Mouse (Mus musculus) midbrain, embryonic 12.5 days (tissue): ENCODE data around the gene Zfp217. TPM values are rescaled to one million over a fixed set of nuclear protein-coding genes. Genes with fewer than 3 reads are reported as not detected.
A peak's percentile ranks its signal among the peaks of the same experiment; 100 is the strongest.

Experiments used
- ATAC-seq: fragments of 200-750 bp; cut with Nextera tagmentation; 2 replicates; pipeline ENCODE4 v1.8.0; 2017; ENCODE audit warnings: low read depth, moderate TSS enrichment, moderate library complexity; ENCODE audit not compliant: low FRiP score
- H3K27ac ChIP-seq: fragments of 300-500 bp; sonication (generic); replicated peaks from 2 replicates; pipeline ENCODE4 v1.5.1; 2016; ENCODE audit warnings: mild to moderate bottlenecking
- H3K27me3 ChIP-seq: fragments of 300-500 bp; sonication (generic); 2 replicates; pipeline ENCODE4 v1.6.1; 2016; ENCODE audit warnings: mild to moderate bottlenecking
- H3K36me3 ChIP-seq: fragments of 300-500 bp; sonication (generic); 2 replicates; pipeline ENCODE4 v1.6.1; 2016
- H3K4me1 ChIP-seq: fragments of 300-500 bp; sonication (generic); 2 replicates; pipeline ENCODE4 v1.6.1; 2016
- H3K4me2 ChIP-seq: fragments of 300-500 bp; sonication (generic); replicated peaks from 2 replicates; pipeline ENCODE4 v1.6.1; 2016; ENCODE audit warnings: mild to moderate bottlenecking, moderate library complexity
- H3K4me3 ChIP-seq: fragments of 300-500 bp; sonication (generic); 2 replicates; pipeline ENCODE4 v1.5.1; 2016; ENCODE audit warnings: mild to moderate bottlenecking
- H3K9ac ChIP-seq: fragments of 300-500 bp; sonication (generic); replicated peaks from 2 replicates; pipeline ENCODE4 v1.6.1; 2016; ENCODE audit warnings: mild to moderate bottlenecking, moderate library complexity
- H3K9me3 ChIP-seq: fragments of 300-500 bp; sonication (generic); 2 replicates; pipeline ENCODE4 v1.6.1; 2016; ENCODE audit warnings: mild to moderate bottlenecking
- WGBS: fragments of 180-500 bp; shearing (Covaris S2); methylation state at CpG from one replicate; pipeline ENCODE4 v1.1.7; 2016; 5-methylcytosine and 5-hydroxymethylcytosine counted together
- polyA plus RNA-seq: library from polyadenylated mRNA; unstranded; fragments of >200 nt; fragmentation: Nextera tagmentation; extraction: Ambion mirVana; gene quantifications from 2 replicates; pipeline ENCODE4 v1.2.1, GENCODE M21; 2016

Gene Zfp217
- polyA plus RNA-seq, 1 experiment from 2014 or later: 3.0 TPM

DNA sequence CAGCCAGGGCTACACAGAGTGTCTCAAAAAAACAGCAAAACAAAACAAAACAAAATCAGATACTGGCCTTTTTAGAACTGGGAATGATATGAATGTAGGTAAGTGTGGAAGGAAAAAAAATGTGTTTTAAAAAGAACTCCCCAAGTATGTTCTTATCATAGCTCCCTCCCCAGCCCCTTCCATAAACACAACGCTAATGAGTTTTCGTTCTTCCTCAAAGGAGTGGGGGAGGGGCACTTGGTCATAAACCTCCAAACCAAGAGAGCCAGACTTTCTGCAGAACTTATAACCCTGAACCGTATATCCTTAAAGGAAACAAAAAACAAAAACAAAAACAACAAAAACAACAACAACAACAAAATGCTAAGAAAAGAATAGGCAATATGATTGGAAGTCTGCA lies 4.0 kb downstream of the Zfp217 start:
- Histone ChIP-seq H3K4me1 (no peaks in the 10 kb centered on the region), H3K27me3 (no peaks in the 10 kb centered on the region), H3K9me3 (no peaks in the 10 kb centered on the region), H3K4me3 (no peak overlapping the region), H3K27ac (no peak overlapping the region), H3K4me2 (no peak overlapping the region), H3K9ac (no peak overlapping the region), H3K36me3 (no peaks in the 10 kb centered on the region)
- no peak for ATAC-seq
- 59% methylated on average over 3 of the region's 3 CpGs for WGBS

DNA sequence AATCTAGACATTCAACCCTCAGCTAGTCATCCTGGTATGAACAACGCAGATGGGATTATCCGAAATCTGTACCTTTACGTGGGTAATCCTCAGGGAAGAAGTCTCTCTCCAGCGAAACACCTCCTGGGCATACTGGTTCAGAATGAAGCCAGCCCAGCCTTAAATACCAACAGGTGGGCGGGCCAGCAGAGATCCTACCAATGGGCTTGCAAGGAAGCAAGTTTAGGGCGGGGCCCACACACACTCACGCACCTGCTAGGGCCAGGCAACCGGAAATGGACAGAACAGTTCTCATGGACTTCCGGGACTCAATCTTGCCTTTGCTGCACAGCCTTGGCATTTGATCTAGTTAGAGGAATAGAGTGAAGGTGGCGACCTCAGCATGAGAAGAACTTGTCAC lies 5.4 kb downstream of the Zfp217 start:
- 0 out of 2 replicates have a peak, but pooled peaks cover 3% of the 10 kb centered on the region for H3K27me3 ChIP-seq
- H3K4me3 ChIP-seq: no peak overlapping the region
- ATAC-seq: no peak
- 88% methylated on average over 10 of the region's 10 CpGs for WGBS
- no peak overlapping the region for H3K27ac ChIP-seq
- no peaks in the 10 kb centered on the region for H3K9me3 ChIP-seq
- H3K36me3 ChIP-seq: no peaks in the 10 kb centered on the region
- no peaks in the 10 kb centered on the region for H3K4me1 ChIP-seq
- no peak overlapping the region for H3K4me2 ChIP-seq
- H3K9ac ChIP-seq: no peak overlapping the region

DNA sequence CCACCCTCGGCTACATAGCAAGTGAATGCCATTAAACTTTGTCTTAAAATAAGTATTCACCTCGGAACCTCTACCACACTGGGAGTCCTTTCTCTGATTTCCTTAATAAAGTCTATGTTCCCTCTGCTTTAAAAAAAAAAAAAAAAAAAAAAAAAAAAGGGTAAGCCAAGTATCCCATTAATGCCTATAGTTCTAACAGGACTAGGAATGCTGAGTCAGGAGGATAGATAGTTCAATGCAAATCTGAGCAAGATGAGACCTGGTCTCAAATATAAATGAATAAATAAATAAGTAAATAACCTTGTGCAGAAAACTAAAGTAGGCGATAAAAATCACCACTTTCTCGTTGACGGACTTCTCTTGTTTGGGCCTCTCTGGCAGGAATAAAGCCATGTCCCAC lies 6.4 kb downstream of the Zfp217 start:
- no peaks in the 10 kb centered on the region for H3K9me3 ChIP-seq
- H3K4me3 ChIP-seq: no peak overlapping the region
- whole genome bisulfite sequencing: 93% methylated on average over 5 of the region's 5 CpGs
- H3K4me1 ChIP-seq: no peaks in the 10 kb centered on the region
- 0 out of 2 replicates have a peak, but pooled peaks cover 3% of the 10 kb centered on the region for H3K27me3 ChIP-seq
- no peak for ATAC-seq
- H3K9ac ChIP-seq: no peak overlapping the region
- no peak overlapping the region for H3K27ac ChIP-seq
- no peak overlapping the region for H3K4me2 ChIP-seq
- H3K36me3 ChIP-seq: no peaks in the 10 kb centered on the region

DNA sequence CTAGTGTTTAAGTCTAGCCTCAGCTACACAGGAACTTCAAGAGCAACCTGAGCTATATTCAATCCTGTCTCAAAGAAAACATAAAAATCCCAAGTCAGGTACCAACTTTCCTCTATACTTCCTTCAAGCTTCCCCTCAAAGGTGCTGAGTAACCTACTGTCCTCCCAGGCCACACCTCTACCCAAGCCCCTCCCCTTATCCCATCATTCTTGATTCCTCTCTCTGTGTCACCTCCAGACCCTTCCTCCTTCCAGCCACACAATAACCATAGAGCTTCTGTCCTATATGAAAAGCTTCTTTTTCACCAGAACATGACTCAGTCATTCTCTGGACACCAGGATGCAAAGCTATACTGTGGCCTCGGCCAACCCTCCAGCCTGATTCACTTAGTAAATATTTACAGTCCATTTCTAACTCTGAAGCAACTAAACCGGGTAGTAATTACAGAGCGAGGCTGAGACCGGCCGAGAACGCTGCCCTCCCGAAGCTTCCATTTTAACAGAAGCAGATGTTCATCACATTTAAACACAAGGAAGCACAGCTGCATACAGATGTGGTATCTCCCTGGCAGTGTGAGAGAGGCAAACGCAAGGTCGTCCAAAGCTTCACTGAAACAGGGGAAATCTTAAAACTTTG lies 8.4 kb downstream of the Zfp217 start:
- no peak overlapping the region for H3K27ac ChIP-seq
- H3K27me3 ChIP-seq: peaks cover 11% of the 10 kb centered on the region
- 59% methylated on average over 9 of the region's 9 CpGs for WGBS
- no peaks in the 10 kb centered on the region for H3K9me3 ChIP-seq
- H3K4me3 ChIP-seq: no peak overlapping the region
- no peak overlapping the region for H3K4me2 ChIP-seq
- ATAC-seq: no peak
- no peaks in the 10 kb centered on the region for H3K36me3 ChIP-seq
- 0 out of 2 replicates have a peak, but pooled peaks cover 2% of the 10 kb centered on the region for H3K4me1 ChIP-seq
- H3K9ac ChIP-seq: no peak overlapping the region

DNA sequence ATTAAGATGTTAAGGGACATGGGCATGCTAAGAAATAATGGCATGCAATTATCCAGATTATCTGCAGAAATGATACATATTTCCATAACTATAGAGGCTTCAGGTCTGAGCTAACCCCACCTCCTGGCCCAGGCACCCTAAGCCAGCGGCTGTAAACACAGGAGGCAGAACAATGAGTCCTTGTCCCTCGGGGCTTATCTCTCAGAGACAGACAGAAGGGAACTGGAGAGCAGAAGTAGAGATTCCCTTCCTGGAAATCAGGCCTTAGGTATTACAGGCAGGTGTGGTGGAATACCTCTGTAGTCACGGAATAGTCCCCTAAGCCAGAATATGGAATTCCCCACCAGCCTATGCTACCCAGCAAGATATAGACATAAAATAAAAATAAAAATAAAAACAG lies 11.0 kb downstream of the Zfp217 start:
- Histone ChIP-seq H3K9ac (no peak overlapping the region), H3K36me3 (no peaks in the 10 kb centered on the region), H3K9me3 (no peaks in the 10 kb centered on the region), H3K4me2 (no peak overlapping the region), H3K27me3 (peaks cover 17% of the 10 kb centered on the region), H3K4me3 (no peak overlapping the region), H3K27ac (no peak overlapping the region), H3K4me1 (peaks cover 24% of the 10 kb centered on the region)
- no peak for ATAC-seq
- WGBS: 31% methylated on average over 3 of the region's 3 CpGs

DNA sequence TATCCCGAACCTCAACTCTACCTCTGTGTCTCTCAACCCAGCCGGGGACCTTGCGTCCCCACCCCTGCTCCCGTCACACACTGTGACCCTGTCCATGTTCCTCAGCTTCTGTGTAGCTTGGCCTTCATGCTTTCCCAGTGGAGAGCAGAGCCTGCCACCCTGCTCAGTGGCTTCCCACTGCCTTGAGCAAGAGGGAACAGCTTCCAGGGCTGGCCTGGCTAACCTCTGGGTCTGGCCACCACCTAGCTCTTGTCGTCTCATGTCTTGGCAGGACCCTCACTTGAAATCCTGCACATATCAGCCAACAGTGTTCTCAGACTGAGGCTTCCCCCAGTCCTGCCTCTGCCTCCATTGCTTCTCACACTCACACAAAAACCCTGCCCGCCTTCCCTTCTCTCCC lies 12.1 kb downstream of the Zfp217 start:
- 74% methylated on average over 6 of the region's 6 CpGs for WGBS
- H3K4me1 ChIP-seq: peaks cover 26% of the 10 kb centered on the region
- H3K4me3 ChIP-seq: no peak overlapping the region
- no peaks in the 10 kb centered on the region for H3K36me3 ChIP-seq
- ATAC-seq: no peak
- H3K27ac ChIP-seq: no peak overlapping the region
- H3K27me3 ChIP-seq: peaks cover 17% of the 10 kb centered on the region
- no peaks in the 10 kb centered on the region for H3K9me3 ChIP-seq
- no peak overlapping the region for H3K9ac ChIP-seq
- no peak overlapping the region for H3K4me2 ChIP-seq

DNA sequence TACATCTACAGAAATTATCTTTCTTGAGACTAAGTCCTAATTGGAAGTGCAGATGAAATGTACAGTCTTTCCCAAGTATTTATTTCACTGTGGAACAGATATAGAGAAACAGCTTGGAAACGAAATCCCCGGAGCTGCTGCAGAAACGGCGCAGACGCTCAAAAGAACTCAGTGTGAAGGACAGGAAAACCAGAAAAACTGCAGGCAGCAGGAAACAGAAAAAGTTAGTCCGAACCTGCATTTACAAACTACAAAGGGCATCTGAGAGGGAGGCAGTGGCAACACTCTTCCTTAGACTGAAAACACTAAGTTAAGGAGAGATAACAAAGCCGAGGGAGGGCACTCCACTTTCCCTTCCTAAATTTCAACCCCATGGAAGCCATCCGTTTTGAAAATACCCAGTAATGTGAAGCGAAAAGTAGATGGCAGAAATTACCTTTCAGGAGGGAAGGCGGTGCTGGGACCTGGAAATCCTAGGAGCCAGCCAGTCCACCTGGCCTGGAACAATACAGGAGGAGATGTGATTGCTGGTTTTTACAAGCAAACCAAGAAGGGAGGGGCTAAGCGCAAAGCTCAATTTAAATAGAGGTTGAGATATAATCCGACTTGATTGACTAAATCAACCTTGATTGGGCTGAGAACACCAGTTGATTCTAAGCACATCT lies 13.7 kb downstream of the Zfp217 start:
- Histone ChIP-seq H3K4me2 (peak overlapping the region; percentile 71; the same call in 1 of the 2 replicates), H3K4me3 (no peak overlapping the region; the same call in 1 of the 2 replicates), H3K36me3 (no peaks in the 10 kb centered on the region), H3K27ac (no peak overlapping the region), H3K9ac (no peak overlapping the region), H3K4me1 (peaks cover 37% of the 10 kb centered on the region), H3K27me3 (peaks cover 17% of the 10 kb centered on the region), H3K9me3 (no peaks in the 10 kb centered on the region)
- no peak for ATAC-seq
- WGBS: 10% methylated on average over 12 of the region's 12 CpGs

DNA sequence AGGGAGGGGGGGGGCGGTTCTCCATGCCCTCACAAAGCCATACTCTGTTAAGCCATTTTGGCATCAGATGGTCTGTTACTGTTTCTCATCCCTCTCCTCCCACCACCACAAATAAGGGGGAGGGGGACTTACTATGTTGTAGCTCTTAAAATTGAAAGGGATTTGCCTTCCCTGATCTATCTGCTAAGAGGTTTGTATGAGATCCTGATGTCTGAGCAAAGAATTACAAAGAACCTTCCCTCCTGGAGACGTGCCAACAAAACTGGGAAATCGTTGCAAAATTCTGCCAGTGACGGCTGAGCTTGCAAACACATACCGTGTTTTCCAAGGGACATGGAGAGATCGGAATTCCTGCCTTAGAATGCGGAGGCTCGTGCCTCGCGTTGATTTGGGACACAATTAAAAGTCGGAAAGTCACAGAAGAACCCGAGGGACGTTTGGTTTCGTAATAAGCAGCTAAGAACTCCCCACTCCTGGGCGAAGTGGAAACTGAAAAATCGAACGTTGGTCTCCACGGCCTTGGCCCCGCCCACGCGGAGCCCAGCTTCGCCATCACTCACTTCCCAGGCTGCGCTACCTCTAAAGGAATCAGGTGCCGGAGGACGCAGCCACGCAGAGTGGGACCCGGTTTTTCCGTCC lies 14.7 kb downstream of the Zfp217 start:
- H3K27ac ChIP-seq: peak overlapping the region; percentile 58; the same call in 1 of the 2 replicates
- ATAC-seq: no peak
- under 1% methylated on average over 28 of the region's 28 CpGs for WGBS

DNA sequence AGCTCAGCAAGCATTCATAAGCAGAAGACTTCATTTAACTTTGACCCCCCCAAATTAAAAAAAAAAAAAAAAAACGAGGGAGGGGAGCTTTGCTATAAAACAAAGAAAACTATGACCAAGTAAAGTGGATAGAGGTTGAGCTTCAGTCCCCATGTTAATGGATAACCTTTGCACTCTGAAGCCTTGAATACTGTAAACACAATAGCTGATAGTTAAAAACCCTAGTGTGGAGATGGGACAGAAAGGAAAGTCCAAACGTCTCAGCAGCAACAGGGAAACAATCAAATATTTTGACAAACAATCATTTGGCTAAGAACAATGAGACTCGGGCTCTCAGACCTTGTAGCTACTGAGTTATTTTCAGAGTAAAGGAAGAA lies 15.2 kb downstream of the Zfp217 start:
- no peak for ATAC-seq
- Histone ChIP-seq H3K4me2 (peak overlapping the region; percentile 71), H3K9ac (peak overlapping the region; percentile 45; the same call in 1 of the 2 replicates), H3K27ac (peak overlapping the region; percentile 58; the same call in 1 of the 2 replicates), H3K4me3 (peak overlapping the region; percentile 39), H3K4me1 (peaks cover 52% of the 10 kb centered on the region), H3K36me3 (no peaks in the 10 kb centered on the region), H3K9me3 (no peaks in the 10 kb centered on the region), H3K27me3 (peaks cover 14% of the 10 kb centered on the region)
- 0% methylated on average over 3 of the region's 3 CpGs for WGBS

More for the DNA sequence above, 14.7 kb downstream of the Zfp217 start:
- Histone ChIP-seq H3K9ac (peak overlapping the region; percentile 45; the same call in 1 of the 2 replicates), H3K36me3 (no peaks in the 10 kb centered on the region), H3K4me1 (peaks cover 47% of the 10 kb centered on the region), H3K4me2 (peak overlapping the region; percentile 71), H3K9me3 (no peaks in the 10 kb centered on the region), H3K4me3 (peak overlapping the region; percentile 39), H3K27me3 (peaks cover 14% of the 10 kb centered on the region)

DNA sequence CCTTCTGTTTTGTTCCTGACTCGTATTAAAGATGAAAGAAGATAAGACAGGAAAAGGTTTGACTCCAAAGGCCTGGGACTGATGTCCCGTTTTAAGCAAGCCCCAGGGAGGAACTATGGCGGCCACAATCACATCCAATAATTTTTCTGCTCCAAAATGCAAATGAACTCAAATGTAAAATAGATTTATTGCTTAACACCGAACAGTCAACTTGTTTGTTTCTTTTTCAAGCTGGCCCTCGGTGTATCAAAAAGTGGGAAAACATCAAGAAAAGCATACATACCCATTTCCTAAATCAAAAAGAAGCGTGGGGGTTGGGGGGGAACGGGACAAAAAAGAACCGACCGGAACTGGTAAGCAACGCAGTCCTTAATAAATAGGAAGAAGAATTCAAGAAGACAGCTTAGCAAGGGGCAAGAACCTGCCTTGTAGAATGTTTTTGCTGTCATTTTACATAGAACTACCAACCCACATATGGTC lies 15.9 kb downstream of the Zfp217 start:
- Histone ChIP-seq H3K4me1 (peaks cover 58% of the 10 kb centered on the region), H3K4me2 (peak overlapping the region; percentile 71), H3K27ac (0 out of 2 replicates have a peak overlapping the region, but pooled peaks have one; percentile 30), H3K9me3 (no peaks in the 10 kb centered on the region), H3K4me3 (peak overlapping the region; percentile 93), H3K36me3 (no peaks in the 10 kb centered on the region), H3K9ac (no peak overlapping the region), H3K27me3 (peaks cover 14% of the 10 kb centered on the region)
- WGBS: 6% methylated on average over 10 of the region's 10 CpGs
- no peak for ATAC-seq

DNA sequence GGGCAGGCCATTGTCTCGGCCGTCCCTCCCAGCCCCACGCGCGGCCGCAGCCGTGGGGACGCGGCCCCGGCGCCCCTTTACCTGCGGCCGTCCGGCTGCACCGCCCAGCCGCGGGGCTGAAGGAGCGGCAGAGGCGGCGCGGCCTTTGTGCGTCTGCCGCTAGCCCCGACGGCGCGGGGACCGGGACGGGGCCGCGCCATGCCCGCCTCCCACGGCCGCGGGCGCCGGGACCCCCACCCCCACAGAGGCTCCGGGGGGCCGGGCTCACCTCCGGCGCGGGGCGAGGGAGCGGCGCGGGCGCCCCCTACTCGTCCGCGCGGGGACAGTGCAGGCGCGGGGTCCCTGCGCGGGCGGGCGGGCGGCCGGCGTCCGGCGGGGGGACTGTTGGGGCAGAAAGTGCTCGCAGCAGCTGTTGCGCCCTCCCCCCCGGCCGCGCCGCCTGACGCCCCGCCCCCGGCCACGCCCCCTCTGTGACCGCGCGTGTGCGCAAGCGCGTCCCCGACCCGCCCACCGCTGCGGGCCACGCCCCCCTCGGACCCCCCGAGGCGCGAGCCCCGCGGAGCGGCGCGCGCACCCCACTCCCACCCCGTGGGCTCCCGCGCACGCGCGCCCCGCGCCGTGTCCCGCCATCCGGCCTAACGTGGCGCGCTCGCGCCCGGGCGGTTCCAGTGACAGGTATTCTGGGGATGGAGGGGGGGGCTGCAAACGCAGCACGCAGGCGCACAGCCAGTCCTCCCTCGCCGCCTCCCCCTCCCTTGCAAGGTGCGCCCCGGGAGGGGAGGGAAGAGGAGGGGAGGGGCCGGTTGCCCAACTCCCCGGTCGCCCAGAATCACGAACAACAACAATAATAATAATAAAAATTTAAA lies 16.9 kb downstream of the Zfp217 start:
- H3K27me3 ChIP-seq: peaks cover 14% of the 10 kb centered on the region
- H3K9me3 ChIP-seq: no peaks in the 10 kb centered on the region
- peak overlapping the region; percentile 87 for H3K27ac ChIP-seq
- peak overlapping the region; percentile 88 for H3K9ac ChIP-seq
- peaks cover 61% of the 10 kb centered on the region for H3K4me1 ChIP-seq
- ATAC-seq: peak; percentile 86
- H3K4me2 ChIP-seq: peak overlapping the region; percentile 71
- H3K4me3 ChIP-seq: peak overlapping the region; percentile 93
- WGBS: under 1% methylated on average over 56 of the region's 122 CpGs
- H3K36me3 ChIP-seq: no peaks in the 10 kb centered on the region
